Mouse (Mus musculus) liver, embryonic 13.5 days (tissue): ENCODE data around the gene Mgll. TPM values are rescaled to one million over a fixed set of nuclear protein-coding genes. Genes with fewer than 3 reads are reported as not detected.

ENCODE experiments used
- ATAC-seq: fragments of 200-750 bp; cut with Nextera tagmentation; 2 replicates; pipeline ENCODE4 v1.8.0; 2017; ENCODE audit warnings: low read depth, mild to moderate bottlenecking, moderate number of reproducible peaks, moderate library complexity
- DNase-seq: peaks from one replicate; pipeline ENCODE4 v3.0.0; 2022
- H3K27ac ChIP-seq: fragments of 300-500 bp; sonication (generic); 2 replicates; pipeline ENCODE4 v1.5.1; 2015; ENCODE audit warnings: moderate library complexity, mild to moderate bottlenecking, inconsistent platforms
- H3K27me3 ChIP-seq: fragments of 300-500 bp; sonication (generic); 2 replicates; pipeline ENCODE4 v1.6.1; 2015; ENCODE audit warnings: mild to moderate bottlenecking, inconsistent platforms
- H3K36me3 ChIP-seq: fragments of 300-500 bp; sonication (generic); 2 replicates; pipeline ENCODE4 v1.6.1; 2015; ENCODE audit warnings: mild to moderate bottlenecking, inconsistent platforms
- H3K4me1 ChIP-seq: fragments of 300-500 bp; sonication (generic); replicated peaks from 2 replicates; pipeline ENCODE4 v1.6.1; 2015; ENCODE audit warnings: inconsistent platforms
- H3K4me2 ChIP-seq: fragments of 300-500 bp; sonication (generic); 2 replicates; pipeline ENCODE4 v1.6.1; 2015; ENCODE audit warnings: inconsistent platforms, mild to moderate bottlenecking, moderate library complexity
- H3K4me3 ChIP-seq: fragments of 300-500 bp; sonication (generic); replicated peaks from 2 replicates; pipeline ENCODE4 v1.5.1; 2015; ENCODE audit warnings: mild to moderate bottlenecking, inconsistent platforms
- H3K9ac ChIP-seq: fragments of 300-500 bp; sonication (generic); 2 replicates; pipeline ENCODE4 v1.6.1; 2015; ENCODE audit warnings: mild to moderate bottlenecking, inconsistent platforms
- H3K9me3 ChIP-seq: fragments of 300-500 bp; sonication (generic); replicated peaks from 2 replicates; pipeline ENCODE4 v1.6.1; 2016; ENCODE audit warnings: inconsistent platforms
- WGBS: fragments of 180-500 bp; shearing (Covaris S2); methylation state at CpG from one replicate; pipeline ENCODE4 v1.1.7; 2015; ENCODE audit not compliant: insufficient replicate concordance; 5-methylcytosine and 5-hydroxymethylcytosine counted together
- polyA plus RNA-seq: library from polyadenylated mRNA; unstranded; fragments of >200 nt; fragmentation: Nextera tagmentation; extraction: Ambion mirVana; gene quantifications from 2 replicates; pipeline ENCODE4 v1.2.1, GENCODE M21; 2015

The Mgll gene
- polyA plus RNA-seq, 1 experiment from 2014 or later: 68.8 TPM

GRCm38 (mm10) chr6:88747296-88748040 is 23.3 kb downstream of the Mgll start:
- WGBS: 70% methylated on average over 12 of the region's 12 CpGs
- no peaks in the 10 kb centered on the region for H3K9me3 ChIP-seq
- peak overlapping the region; percentile 17; the same call in 1 of the 2 replicates for H3K9ac ChIP-seq
- H3K27me3 ChIP-seq: no peaks in the 10 kb centered on the region
- DNase-seq (no peak), ATAC-seq (no peak)
- H3K4me1 ChIP-seq: peaks cover 87% of the 10 kb centered on the region
- no peak overlapping the region for H3K4me3 ChIP-seq
- H3K27ac ChIP-seq: peak overlapping the region; percentile 39; the same call in 1 of the 2 replicates
- no peak overlapping the region for H3K4me2 ChIP-seq
- H3K36me3 ChIP-seq: peaks cover 50% of the 10 kb centered on the region

- Histone ChIP-seq H3K4me1 (peaks cover 94% of the 10 kb centered on the region), H3K27ac (0 out of 2 replicates have a peak overlapping the region, but pooled peaks have one; percentile 3), H3K4me2 (no peak overlapping the region), H3K36me3 (peaks cover 42% of the 10 kb centered on the region), H3K27me3 (no peaks in the 10 kb centered on the region), H3K4me3 (no peak overlapping the region), H3K9ac (no peak overlapping the region), H3K9me3 (no peaks in the 10 kb centered on the region)
- 71% methylated on average over 6 of the region's 6 CpGs for WGBS
- DNase-seq: no peak
- no peak for ATAC-seq
These were observed 26.7 kb downstream of the Mgll start for GRCm38 (mm10) chr6:88750884-88751283.

GRCm38 (mm10) chr6:88752711-88753219 is 28.6 kb downstream of the Mgll start:
- H3K4me3 ChIP-seq: no peak overlapping the region
- no peaks in the 10 kb centered on the region for H3K9me3 ChIP-seq
- H3K27me3 ChIP-seq: no peaks in the 10 kb centered on the region
- peak overlapping the region; percentile 53 for H3K27ac ChIP-seq
- H3K36me3 ChIP-seq: peaks cover 33% of the 10 kb centered on the region
- H3K9ac ChIP-seq: peak overlapping the region; percentile 31; the same call in 1 of the 2 replicates
- no peak overlapping the region for H3K4me2 ChIP-seq
- peaks cover 96% of the 10 kb centered on the region for H3K4me1 ChIP-seq
- peak; percentile 30 for ATAC-seq
- WGBS: 69% methylated on average over 5 of the region's 5 CpGs
- DNase-seq: no peak

DNA sequence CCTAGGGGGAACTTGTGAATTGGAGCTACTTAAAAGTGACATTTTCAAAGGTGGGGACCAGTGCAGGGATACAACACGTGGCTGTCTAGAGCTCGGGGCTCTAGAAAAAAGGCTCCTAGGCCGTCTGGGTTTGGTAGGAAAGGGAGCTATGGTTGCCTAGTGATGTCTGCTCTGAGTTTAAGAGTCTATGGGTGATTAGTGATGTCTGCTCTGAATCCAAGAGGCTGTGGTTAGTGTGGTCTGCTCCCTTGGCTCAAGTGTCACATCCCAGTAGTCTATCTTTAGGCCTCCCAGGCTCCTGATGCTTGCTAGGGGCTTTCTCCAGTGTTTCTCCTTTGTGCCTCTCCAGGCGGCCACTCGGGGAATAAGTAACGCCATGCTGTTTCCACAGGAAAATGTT is 29.4 kb downstream of the Mgll start:
- Histone ChIP-seq H3K27me3 (no peaks in the 10 kb centered on the region), H3K9ac (no peak overlapping the region), H3K27ac (peak overlapping the region; percentile 53; the same call in 1 of the 2 replicates), H3K4me3 (no peak overlapping the region), H3K4me2 (no peak overlapping the region), H3K4me1 (peaks cover 96% of the 10 kb centered on the region), H3K36me3 (peaks cover 29% of the 10 kb centered on the region), H3K9me3 (no peaks in the 10 kb centered on the region)
- ATAC-seq: no peak
- WGBS: 74% methylated on average over 6 of the region's 6 CpGs
- no peak for DNase-seq

DNA sequence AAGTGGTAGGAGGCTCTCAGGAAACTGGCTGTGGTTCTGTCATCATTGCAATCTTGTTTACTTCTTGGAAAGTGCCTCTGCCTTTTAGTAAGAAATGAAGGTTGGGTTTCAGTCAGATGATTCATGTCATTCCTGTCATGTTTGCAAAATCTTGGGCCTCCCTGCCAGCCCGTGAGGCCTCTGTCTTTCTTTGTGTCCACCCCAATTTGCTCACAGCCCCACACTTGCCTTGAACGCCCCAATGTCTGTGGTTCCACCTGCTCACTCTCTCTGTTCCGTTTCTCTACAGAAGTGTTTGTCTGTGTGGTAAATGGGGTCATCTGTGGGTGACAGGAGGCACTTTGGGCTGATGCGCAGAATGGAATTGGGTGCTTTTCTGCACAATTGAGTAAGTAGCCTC is 32.8 kb downstream of the Mgll start:
- Histone ChIP-seq H3K4me3 (no peak overlapping the region), H3K36me3 (peaks cover 24% of the 10 kb centered on the region; the same call in 1 of the 2 replicates), H3K9me3 (no peaks in the 10 kb centered on the region), H3K27ac (peak overlapping the region; percentile 98), H3K9ac (peak overlapping the region; percentile 75), H3K4me1 (peaks cover 97% of the 10 kb centered on the region), H3K4me2 (no peak overlapping the region), H3K27me3 (no peaks in the 10 kb centered on the region)
- ATAC-seq (no peak), DNase-seq (no peak)
- 68% methylated on average over 4 of the region's 4 CpGs for WGBS

GRCm38 (mm10) chr6:88758074-88758473 is 33.9 kb downstream of the Mgll start:
- peak overlapping the region; percentile 33 for H3K4me3 ChIP-seq
- ATAC-seq (0 out of 2 replicates have a peak, but pooled peaks have one; percentile 8), DNase-seq (no peak)
- H3K9me3 ChIP-seq: no peaks in the 10 kb centered on the region
- peak overlapping the region; percentile 98 for H3K27ac ChIP-seq
- no peaks in the 10 kb centered on the region for H3K27me3 ChIP-seq
- WGBS: 55% methylated on average over 8 of the region's 8 CpGs
- peak overlapping the region; percentile 75 for H3K9ac ChIP-seq
- peak overlapping the region; percentile 70 for H3K4me2 ChIP-seq
- H3K36me3 ChIP-seq: peaks cover 24% of the 10 kb centered on the region; the same call in 1 of the 2 replicates
- H3K4me1 ChIP-seq: peaks cover 97% of the 10 kb centered on the region

DNA sequence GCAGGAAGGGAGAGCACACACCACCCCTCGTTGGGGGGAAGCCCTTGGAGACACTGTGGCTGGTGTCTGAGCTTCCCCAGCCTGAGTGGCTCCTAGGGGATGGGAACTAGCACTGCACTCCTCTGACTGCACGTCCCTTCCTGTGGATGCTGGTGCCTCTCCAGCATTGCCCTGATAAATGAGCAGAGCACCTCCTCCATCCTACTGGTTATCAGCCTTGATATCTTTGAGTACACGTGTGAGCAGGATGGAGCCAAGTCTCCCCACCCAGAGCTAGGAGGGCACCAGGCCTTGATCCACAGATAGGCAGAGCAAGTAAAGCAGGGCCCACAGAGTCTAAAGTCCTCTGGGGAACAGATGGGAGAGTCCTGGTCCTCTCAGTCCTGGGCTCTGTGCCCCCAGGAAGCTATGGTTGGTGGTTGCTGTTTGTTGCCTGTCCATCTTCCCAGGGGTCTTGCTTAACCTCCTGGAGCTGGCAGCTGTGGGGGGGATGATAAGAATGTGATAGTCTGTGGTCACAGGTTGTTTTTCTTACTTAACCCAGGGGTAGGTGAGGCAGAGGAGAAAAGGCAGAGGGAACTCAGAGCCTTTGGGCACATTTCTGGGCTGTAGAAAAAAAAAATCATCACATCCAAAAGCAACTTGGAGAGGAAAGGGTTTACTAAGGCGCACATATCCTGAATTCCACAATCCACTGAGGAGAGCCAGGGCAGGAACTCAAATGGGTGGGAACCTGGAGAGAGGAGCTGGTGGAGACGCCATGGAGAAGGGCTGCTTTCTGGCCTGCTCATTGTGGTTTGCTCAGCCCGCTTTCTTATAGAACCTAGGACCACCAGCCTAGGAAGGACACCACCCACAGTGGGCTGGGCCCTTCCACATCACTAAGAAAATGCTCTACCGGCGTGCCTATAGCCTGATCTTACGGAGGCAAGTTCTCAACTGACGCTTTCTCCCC is 34.6 kb downstream of the Mgll start:
- peaks cover 31% of the 10 kb centered on the region for H3K36me3 ChIP-seq
- peaks cover 97% of the 10 kb centered on the region for H3K4me1 ChIP-seq
- no peaks in the 10 kb centered on the region for H3K27me3 ChIP-seq
- peak; percentile 87 for ATAC-seq
- H3K9me3 ChIP-seq: no peaks in the 10 kb centered on the region
- DNase-seq: peak; percentile 76
- peak overlapping the region; percentile 70 for H3K4me2 ChIP-seq
- peak overlapping the region; percentile 33 for H3K4me3 ChIP-seq
- peak overlapping the region; percentile 75 for H3K9ac ChIP-seq
- H3K27ac ChIP-seq: peak overlapping the region; percentile 98
- WGBS: 46% methylated on average over 10 of the region's 10 CpGs

DNA sequence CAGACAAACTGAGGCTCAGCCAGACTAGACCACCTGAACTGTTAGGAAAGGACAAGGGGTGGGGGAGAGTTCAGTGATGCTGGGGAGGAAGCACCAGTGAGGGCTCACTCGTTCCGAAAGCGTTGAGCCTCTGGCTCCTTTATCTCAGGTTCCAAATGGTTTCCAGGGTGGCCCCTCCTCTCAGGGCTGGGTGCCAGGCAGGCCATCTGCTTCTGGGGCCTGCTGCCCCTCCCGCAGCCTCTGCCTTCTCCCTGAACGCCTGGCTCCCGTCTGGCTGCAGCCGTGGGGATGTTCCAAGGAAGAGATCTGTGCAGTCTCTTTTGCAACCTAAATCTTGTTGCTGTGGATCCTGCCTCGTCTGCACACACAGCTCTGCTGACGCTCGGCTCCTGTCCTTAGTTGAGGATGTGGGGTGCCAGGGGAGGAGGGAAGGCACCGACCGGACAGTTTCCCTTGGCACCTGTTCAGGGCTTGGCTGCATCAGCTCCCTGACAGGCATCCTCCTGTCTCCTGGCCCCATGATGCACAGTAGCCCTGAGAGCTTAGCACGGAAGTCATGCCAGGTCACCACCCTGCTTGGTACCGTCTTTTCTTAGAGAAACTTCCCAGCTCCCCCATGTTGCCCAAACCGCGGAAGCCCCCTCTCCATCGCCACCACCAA is 35.7 kb downstream of the Mgll start:
- 46% methylated on average over 17 of the region's 17 CpGs for WGBS
- Histone ChIP-seq H3K9ac (peak overlapping the region; percentile 75), H3K27me3 (no peaks in the 10 kb centered on the region), H3K36me3 (peaks cover 36% of the 10 kb centered on the region), H3K27ac (peak overlapping the region; percentile 98), H3K4me1 (peaks cover 99% of the 10 kb centered on the region), H3K9me3 (no peaks in the 10 kb centered on the region), H3K4me3 (peak overlapping the region; percentile 33), H3K4me2 (peak overlapping the region; percentile 70)
- DNase-seq (peak; percentile 89), ATAC-seq (peak; percentile 84)

DNA sequence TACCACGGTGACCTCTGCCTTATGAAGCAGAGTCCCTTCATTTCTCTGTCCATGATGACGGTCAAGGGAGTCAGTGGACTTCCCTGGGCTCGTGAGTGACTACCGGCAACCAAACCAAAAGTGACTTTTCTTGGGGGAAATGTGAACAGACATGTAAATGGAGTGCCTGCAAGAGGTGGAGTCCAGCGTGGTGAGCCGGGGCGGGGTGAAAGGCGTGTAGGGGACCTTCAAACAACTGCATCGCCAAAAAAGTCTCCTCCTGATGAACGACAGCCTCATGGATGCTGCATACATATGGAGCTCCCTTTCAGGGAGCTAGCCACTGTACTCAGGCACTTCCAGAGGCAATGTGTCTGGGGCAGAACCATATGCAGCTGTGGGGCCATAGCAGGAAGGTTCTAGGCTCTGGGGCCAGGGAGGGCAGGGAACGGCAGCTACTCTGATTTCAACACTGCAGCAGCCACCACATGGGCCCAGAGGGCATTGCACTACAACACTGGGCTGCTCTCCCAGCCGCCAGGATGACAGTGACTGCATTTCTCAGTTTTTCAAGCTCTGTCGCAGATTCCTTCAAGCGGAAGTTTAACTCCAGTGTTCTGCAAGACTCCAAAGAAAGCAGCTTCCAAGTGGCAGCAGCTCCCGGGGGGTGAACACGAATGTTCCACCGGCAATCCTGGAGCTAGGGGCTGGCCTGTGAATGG is 36.9 kb downstream of the Mgll start:
- Histone ChIP-seq H3K4me3 (peak overlapping the region; percentile 14; the same call in 1 of the 2 replicates), H3K4me2 (peak overlapping the region; percentile 70), H3K9ac (peak overlapping the region; percentile 71), H3K36me3 (peaks cover 39% of the 10 kb centered on the region), H3K4me1 (peaks cover 91% of the 10 kb centered on the region), H3K9me3 (no peaks in the 10 kb centered on the region), H3K27ac (peak overlapping the region; percentile 98), H3K27me3 (no peaks in the 10 kb centered on the region)
- DNase-seq (no peak), ATAC-seq (no peak)
- 67% methylated on average over 17 of the region's 17 CpGs for WGBS

GRCm38 (mm10) chr6:88761684-88762439 is 37.6 kb downstream of the Mgll start:
- peak overlapping the region; percentile 70 for H3K4me2 ChIP-seq
- peaks cover 90% of the 10 kb centered on the region for H3K4me1 ChIP-seq
- WGBS: 54% methylated on average over 17 of the region's 17 CpGs
- ATAC-seq: no peak
- peaks cover 46% of the 10 kb centered on the region for H3K36me3 ChIP-seq
- H3K4me3 ChIP-seq: no peak overlapping the region
- peak overlapping the region; percentile 98 for H3K27ac ChIP-seq
- H3K9me3 ChIP-seq: no peaks in the 10 kb centered on the region
- DNase-seq: no peak
- no peaks in the 10 kb centered on the region for H3K27me3 ChIP-seq
- peak overlapping the region; percentile 71 for H3K9ac ChIP-seq
